Mouse (Mus musculus) heart, embryonic 11.5 days (tissue): ENCODE data around the gene Slc9a7. TPM values are rescaled to one million over a fixed set of nuclear protein-coding genes. Genes with fewer than 3 reads are reported as not detected.

Source experiments
- ATAC-seq: fragments of 200-750 bp; cut with Nextera tagmentation; replicated peaks from 2 replicates; pipeline ENCODE4 v1.8.0; 2017; ENCODE audit warnings: moderate library complexity; ENCODE audit not compliant: insufficient number of reproducible peaks, low FRiP score, low TSS enrichment
- H3K27ac ChIP-seq: fragments of 300-500 bp; sonication (generic); 2 replicates; pipeline ENCODE4 v1.5.1; 2014; ENCODE audit warnings: mild to moderate bottlenecking, low read depth, low read length
- H3K27me3 ChIP-seq: fragments of 300-500 bp; sonication (generic); 2 replicates; pipeline ENCODE4 v1.6.1; 2014; ENCODE audit warnings: mild to moderate bottlenecking, low read length, mixed read lengths; ENCODE audit not compliant: control insufficient read depth, insufficient read depth
- H3K36me3 ChIP-seq: fragments of 300-500 bp; sonication (generic); 2 replicates; pipeline ENCODE4 v1.6.1; 2014; ENCODE audit warnings: mild to moderate bottlenecking, low read length, moderate library complexity, mixed read lengths; ENCODE audit not compliant: control insufficient read depth, insufficient read depth
- H3K4me1 ChIP-seq: fragments of 300-500 bp; sonication (generic); 2 replicates; pipeline ENCODE4 v1.6.1; 2014; ENCODE audit warnings: low read length; ENCODE audit not compliant: control insufficient read depth, insufficient read depth
- H3K4me2 ChIP-seq: fragments of 300-500 bp; sonication (generic); 2 replicates; pipeline ENCODE4 v1.6.1; 2014; ENCODE audit warnings: mild to moderate bottlenecking, moderate library complexity
- H3K4me3 ChIP-seq: fragments of 300-500 bp; sonication (generic); 2 replicates; pipeline ENCODE4 v1.5.1; 2014; ENCODE audit warnings: low read depth, low read length
- H3K9ac ChIP-seq: fragments of 300-500 bp; sonication (generic); 2 replicates; pipeline ENCODE4 v1.6.1; 2014; ENCODE audit warnings: mild to moderate bottlenecking, low read depth, low read length, moderate library complexity
- H3K9me3 ChIP-seq: fragments of 300-500 bp; sonication (generic); replicated peaks from 2 replicates; pipeline ENCODE4 v1.6.1; 2016; ENCODE audit warnings: low read length; ENCODE audit not compliant: control insufficient read depth
- WGBS: fragments of 180-500 bp; shearing (Covaris S2); extraction: QIAGEN DNeasy Blood & Tissue Kit; methylation state at CpG from one replicate; pipeline ENCODE4 v1.1.7; 2014; ENCODE audit not compliant: insufficient replicate concordance; 5-methylcytosine and 5-hydroxymethylcytosine counted together
- polyA plus RNA-seq: library from polyadenylated mRNA; unstranded; fragments of >200 nt; fragmentation: Nextera tagmentation; extraction: Ambion mirVana; gene quantifications from 2 replicates; pipeline ENCODE4 v1.2.1, GENCODE M21; 2014

Slc9a7 gene
- polyA plus RNA-seq, 1 experiment from 2014 or later: 4.8 TPM

DNA sequence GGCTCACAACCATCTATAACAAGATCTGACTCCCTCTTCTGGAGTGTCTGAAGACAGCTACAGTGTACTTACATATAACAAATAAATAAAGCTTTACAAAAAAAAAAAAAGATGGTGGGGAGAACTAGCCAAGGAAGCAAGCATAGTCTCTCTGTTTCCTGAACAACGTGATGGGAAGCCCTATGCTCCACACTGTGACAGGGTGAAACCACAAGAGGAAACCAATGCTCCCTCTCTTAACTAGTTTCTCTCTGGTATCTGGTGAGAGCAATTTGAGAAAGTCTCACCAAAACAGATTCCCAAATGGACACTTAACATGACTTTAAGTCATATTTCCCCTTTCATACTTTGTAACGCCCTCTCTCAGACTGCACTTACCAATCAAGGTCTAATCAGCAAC is 5.4 kb downstream of the Slc9a7 start:
- Histone ChIP-seq H3K4me1 (no peaks in the 10 kb centered on the region), H3K4me2 (no peak overlapping the region), H3K9ac (no peak overlapping the region), H3K4me3 (no peak overlapping the region), H3K27ac (no peak overlapping the region), H3K9me3 (no peaks in the 10 kb centered on the region), H3K36me3 (no peaks in the 10 kb centered on the region), H3K27me3 (peaks cover 3% of the 10 kb centered on the region; the same call in 1 of the 2 replicates)
- WGBS: 70% methylated on average over 2 of the region's 2 CpGs
- ATAC-seq: no peak

DNA sequence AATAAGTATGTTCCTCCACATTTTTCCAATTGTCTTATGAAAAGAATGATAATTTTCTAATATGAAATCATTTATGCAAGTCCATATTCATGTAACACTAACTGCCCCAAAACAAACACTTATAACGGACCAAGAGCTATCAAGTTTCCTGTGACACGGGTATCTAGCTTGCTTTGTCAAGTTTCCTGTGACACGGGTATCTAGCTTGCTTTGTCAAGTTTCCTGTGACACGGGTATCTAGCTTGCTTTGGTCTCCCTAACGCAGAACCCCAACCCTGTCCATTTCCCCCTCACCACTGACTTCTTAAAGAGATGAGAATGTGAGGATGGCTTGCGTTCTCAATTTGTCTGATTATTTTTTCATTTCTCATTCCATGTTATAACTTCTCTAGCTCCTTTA is 12.2 kb downstream of the Slc9a7 start:
- no peak for ATAC-seq

DNA sequence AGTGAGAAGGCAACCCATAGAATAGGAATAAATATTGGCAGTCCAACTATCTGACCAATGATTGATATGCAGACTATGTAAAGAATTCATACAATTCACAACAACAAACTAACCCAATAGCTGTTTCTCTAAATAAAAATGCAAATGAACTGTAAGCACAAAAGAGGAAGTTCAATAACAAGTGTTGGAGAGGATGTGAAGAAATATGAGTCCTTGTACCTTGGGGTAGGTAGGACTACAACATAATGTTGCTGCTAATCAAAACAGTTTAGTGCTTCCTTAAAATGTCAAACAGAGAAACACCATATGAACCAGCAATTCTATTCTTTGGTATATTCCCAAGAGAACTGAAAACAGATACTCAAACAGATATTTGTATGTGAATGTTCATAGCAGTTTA is 17.8 kb downstream of the Slc9a7 start:
- H3K9me3 ChIP-seq: no peaks in the 10 kb centered on the region
- no peak for ATAC-seq
- H3K4me1 ChIP-seq: no peaks in the 10 kb centered on the region

More for the DNA sequence above, 12.2 kb downstream of the Slc9a7 start:
- WGBS: 62% methylated on average over 6 of the region's 6 CpGs
- H3K36me3 ChIP-seq: no peaks in the 10 kb centered on the region
- no peaks in the 10 kb centered on the region for H3K9me3 ChIP-seq
- no peak overlapping the region for H3K4me3 ChIP-seq
- no peak overlapping the region for H3K27ac ChIP-seq
- H3K4me1 ChIP-seq: no peaks in the 10 kb centered on the region
- H3K4me2 ChIP-seq: no peak overlapping the region
- no peak overlapping the region for H3K9ac ChIP-seq
- H3K27me3 ChIP-seq: no peaks in the 10 kb centered on the region

DNA sequence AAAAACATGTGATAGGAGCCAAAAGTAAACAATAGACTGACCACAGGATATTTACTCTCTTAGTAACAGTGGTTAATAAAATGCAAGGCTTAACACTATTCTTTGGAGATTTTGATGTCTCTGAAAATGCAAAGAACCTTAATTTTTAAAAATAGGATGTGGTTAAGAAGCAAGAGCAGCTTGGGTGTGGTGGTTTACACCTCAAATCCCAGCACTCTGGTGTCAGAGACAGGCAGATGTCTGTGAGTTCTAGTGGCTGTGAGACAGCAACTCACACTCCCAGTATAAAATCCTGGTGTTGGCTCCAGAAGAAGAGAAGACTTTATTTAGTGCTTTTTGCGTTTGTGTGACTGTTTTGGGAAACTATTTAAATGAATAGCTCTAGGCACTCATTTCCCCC is 19.6 kb downstream of the Slc9a7 start:
- H3K4me3 ChIP-seq: no peak overlapping the region
- H3K27me3 ChIP-seq: no peaks in the 10 kb centered on the region
- no peaks in the 10 kb centered on the region for H3K4me1 ChIP-seq
- H3K9ac ChIP-seq: no peak overlapping the region
- no peak overlapping the region for H3K27ac ChIP-seq
- 43% methylated on average over 1 of the region's 1 CpGs for WGBS
- no peak for ATAC-seq
- no peaks in the 10 kb centered on the region for H3K36me3 ChIP-seq
- H3K9me3 ChIP-seq: no peaks in the 10 kb centered on the region
- H3K4me2 ChIP-seq: no peak overlapping the region

More for the DNA sequence above, 17.8 kb downstream of the Slc9a7 start:
- H3K4me2 ChIP-seq: no peak overlapping the region
- H3K36me3 ChIP-seq: no peaks in the 10 kb centered on the region
- H3K27me3 ChIP-seq: no peaks in the 10 kb centered on the region
- no peak overlapping the region for H3K27ac ChIP-seq
- no peak overlapping the region for H3K9ac ChIP-seq
- no peak overlapping the region for H3K4me3 ChIP-seq

DNA sequence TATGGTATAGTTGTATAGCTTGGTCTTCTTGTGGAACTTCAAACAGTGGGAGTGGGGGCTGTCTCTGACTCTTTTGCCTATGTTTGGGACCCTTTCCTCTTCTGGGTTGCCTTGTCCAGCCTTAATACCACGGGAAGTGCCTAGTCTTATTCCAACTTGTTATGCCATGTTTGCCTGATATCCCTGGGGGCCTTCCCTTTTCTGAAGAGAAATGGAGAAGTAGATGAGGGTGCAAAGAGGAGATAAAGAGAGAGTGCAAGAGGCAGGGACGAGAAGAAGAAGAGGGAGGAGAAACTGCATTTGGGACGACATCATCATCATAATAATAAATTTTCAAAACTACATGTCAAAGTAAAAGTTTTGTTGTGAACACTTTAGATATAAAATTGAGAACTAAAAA is 21.6 kb downstream of the Slc9a7 start:
- Histone ChIP-seq H3K4me2 (no peak overlapping the region), H3K9ac (no peak overlapping the region), H3K4me3 (no peak overlapping the region), H3K27me3 (no peaks in the 10 kb centered on the region), H3K36me3 (no peaks in the 10 kb centered on the region), H3K4me1 (no peaks in the 10 kb centered on the region), H3K9me3 (no peaks in the 10 kb centered on the region), H3K27ac (no peak overlapping the region)
- WGBS: 66% methylated on average over 3 of the region's 3 CpGs
- ATAC-seq: no peak

DNA sequence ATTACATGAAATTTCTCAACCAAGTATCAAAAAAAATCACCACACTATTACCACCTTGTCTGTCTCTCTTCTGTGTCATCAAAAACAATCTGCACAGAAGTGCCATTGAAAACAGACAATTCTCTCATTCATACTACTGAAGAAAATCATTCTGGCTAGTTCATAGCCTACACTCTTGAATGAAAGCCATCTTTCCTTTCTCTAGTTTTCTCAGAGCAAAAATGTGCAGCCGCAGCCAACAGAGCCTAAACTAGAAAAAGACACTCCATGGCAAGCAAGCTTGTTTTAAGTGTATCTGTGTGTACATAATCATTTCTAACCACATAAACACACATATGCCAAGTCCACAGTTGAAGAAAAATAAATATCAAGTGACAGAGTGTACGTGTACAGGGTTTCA is 27.2 kb downstream of the Slc9a7 start:
- no peaks in the 10 kb centered on the region for H3K36me3 ChIP-seq
- WGBS: 74% methylated on average over 2 of the region's 2 CpGs
- no peaks in the 10 kb centered on the region for H3K9me3 ChIP-seq
- no peak overlapping the region for H3K4me3 ChIP-seq
- H3K27ac ChIP-seq: no peak overlapping the region
- no peaks in the 10 kb centered on the region for H3K4me1 ChIP-seq
- H3K9ac ChIP-seq: no peak overlapping the region
- no peak for ATAC-seq
- no peak overlapping the region for H3K4me2 ChIP-seq
- H3K27me3 ChIP-seq: no peaks in the 10 kb centered on the region

DNA sequence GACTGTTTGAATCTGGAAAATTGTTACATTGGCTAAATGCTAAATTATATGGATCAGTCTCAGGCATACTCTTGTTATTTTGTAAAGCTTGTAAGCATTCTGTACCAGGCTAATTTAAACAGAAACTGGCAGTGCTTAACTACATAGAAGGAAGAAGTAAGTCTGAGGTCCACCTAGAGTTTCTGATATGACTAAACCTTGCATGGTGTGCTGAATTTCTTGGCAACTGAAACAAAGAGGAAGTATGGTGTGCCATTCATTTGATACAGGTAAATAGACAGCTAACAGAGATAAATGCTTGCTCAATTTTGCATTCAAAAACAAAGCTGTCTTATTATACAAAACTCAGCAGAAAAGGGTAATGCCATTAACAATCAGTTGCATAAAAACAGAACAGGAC is 63.5 kb downstream of the Slc9a7 start:
- H3K9ac ChIP-seq: no peak overlapping the region
- no peaks in the 10 kb centered on the region for H3K27me3 ChIP-seq
- H3K36me3 ChIP-seq: no peaks in the 10 kb centered on the region
- no peaks in the 10 kb centered on the region for H3K4me1 ChIP-seq
- no peaks in the 10 kb centered on the region for H3K9me3 ChIP-seq
- H3K4me3 ChIP-seq: no peak overlapping the region
- H3K4me2 ChIP-seq: no peak overlapping the region
- no peak for ATAC-seq
- no peak overlapping the region for H3K27ac ChIP-seq

DNA sequence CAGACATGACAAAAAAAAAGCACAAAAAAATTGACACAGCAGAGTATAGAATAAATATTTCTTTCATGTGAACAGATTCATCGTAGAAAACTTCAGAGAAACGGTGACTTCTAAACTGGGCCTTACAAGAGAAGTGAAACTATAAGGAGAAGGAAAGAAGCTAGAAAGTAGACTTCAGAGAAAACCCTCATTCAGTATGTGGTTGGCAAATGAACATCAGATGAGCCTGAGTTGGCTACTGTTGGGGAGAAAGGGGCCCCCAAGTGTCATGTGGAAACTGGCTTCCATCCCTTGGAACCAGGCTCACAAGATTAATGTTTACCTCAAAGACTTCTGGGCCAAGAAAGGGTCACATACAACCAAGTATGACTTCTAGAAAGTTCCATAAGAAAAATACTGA is 70.1 kb downstream of the Slc9a7 start:
- ATAC-seq: no peak
- Histone ChIP-seq H3K4me2 (no peak overlapping the region), H3K27ac (no peak overlapping the region), H3K9me3 (no peaks in the 10 kb centered on the region), H3K36me3 (no peaks in the 10 kb centered on the region), H3K27me3 (no peaks in the 10 kb centered on the region), H3K9ac (no peak overlapping the region), H3K4me3 (no peak overlapping the region), H3K4me1 (no peaks in the 10 kb centered on the region)
- 92% methylated on average over 2 of the region's 2 CpGs for WGBS

DNA sequence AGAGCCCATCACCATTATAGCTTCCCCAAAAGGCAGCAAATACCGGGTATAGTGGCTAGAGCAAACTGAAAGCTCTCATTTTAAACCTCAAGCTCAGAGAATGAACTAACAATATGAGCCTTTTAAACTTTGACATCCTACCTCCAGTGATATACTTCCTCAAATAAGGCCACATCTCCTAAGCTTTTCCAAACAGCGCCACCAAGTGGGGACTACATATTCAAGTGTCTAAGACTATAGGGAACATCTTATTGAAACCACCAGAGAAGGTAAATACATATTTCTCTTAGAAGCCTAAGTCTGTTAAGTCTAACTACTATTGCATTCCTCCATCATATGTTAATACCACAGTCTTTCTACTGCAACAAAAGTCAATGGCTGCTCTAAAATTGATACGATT is 106.0 kb downstream of the Slc9a7 start:
- no peak for ATAC-seq
- 70% methylated on average over 3 of the region's 3 CpGs for WGBS
- Histone ChIP-seq H3K4me2 (no peak overlapping the region), H3K27ac (no peak overlapping the region), H3K4me3 (no peak overlapping the region), H3K9ac (no peak overlapping the region), H3K9me3 (no peaks in the 10 kb centered on the region), H3K36me3 (no peaks in the 10 kb centered on the region), H3K27me3 (no peaks in the 10 kb centered on the region), H3K4me1 (no peaks in the 10 kb centered on the region)
